Mouse (Mus musculus): Measurements from ENCODE around the gene Elmo2. TPM values are rescaled to one million over a fixed set of nuclear protein-coding genes. Genes with fewer than 3 reads are reported as not detected.
A peak's percentile ranks its signal among the peaks of the same experiment; 100 is the strongest.

Elmo2 gene
- polyA plus RNA-seq, 1 experiment = 20.4 TPM

GRCm38 (mm10) chr2:165273589-165273988, 52.7 kb downstream of the Elmo2 start:
- Histone ChIP-seq H3K4me3 (no peak overlapping the region), H3K36me3 (ENCODE audit: control insufficient read depth, insufficient read depth) (no peaks in the 10 kb centered on the region), H3K27me3 (ENCODE audit: control insufficient read depth, insufficient read depth, insufficient read length) (no peaks in the 10 kb centered on the region), H3K4me2 (ENCODE audit: low read depth) (no peak overlapping the region), H3K79me2 (ENCODE audit: control insufficient read depth, insufficient read depth) (no peaks in the 10 kb centered on the region), H3ac (ENCODE audit: control insufficient read depth, insufficient read length) (no peak overlapping the region)
- TF ChIP-seq POLR2AphosphoS2 (IDR thresholded peaks at IDR 0.05; ENCODE audit: insufficient read length, low read depth) = no peak
- no peak for TF ChIP-seq REST (IDR thresholded peaks at IDR 0.05; ENCODE audit: insufficient read depth, insufficient read length)
- TF ChIP-seq MYOG (IDR thresholded peaks at IDR 0.05; ENCODE audit: control insufficient read depth in 1 of 3, insufficient read depth in 1 of 3, insufficient read length in 2 of 3, low read depth in 2 of 3) = no peak
- no peak for TF ChIP-seq POLR2A (IDR thresholded peaks at IDR 0.05; ENCODE audit: insufficient read length, low read depth)
- no peak for TF ChIP-seq USF1 (IDR thresholded peaks at IDR 0.05; ENCODE audit: low read depth)
- no peak for TF ChIP-seq CEBPB (IDR thresholded peaks at IDR 0.05; ENCODE audit: insufficient read depth, poor library complexity, severe bottlenecking)
- no peak for TF ChIP-seq SRF (IDR thresholded peaks at IDR 0.05; ENCODE audit: control insufficient read depth, insufficient read length, low read depth)
- TF ChIP-seq MAX (IDR thresholded peaks at IDR 0.05; ENCODE audit: low read depth) = no peak
- TF ChIP-seq MYOD1 (IDR thresholded peaks at IDR 0.05; ENCODE audit: control insufficient read depth in 1 of 3, insufficient read length in 2 of 3, low read depth in 2 of 3) = no peak

GRCm38 (mm10) chr2:165271326-165271725, 55.0 kb downstream of the Elmo2 start:
- Histone ChIP-seq H3K27me3 (ENCODE audit: control insufficient read depth, insufficient read depth, insufficient read length) (no peaks in the 10 kb centered on the region), H3K4me3 (no peak overlapping the region), H3K36me3 (ENCODE audit: control insufficient read depth, insufficient read depth) (no peaks in the 10 kb centered on the region), H3ac (ENCODE audit: control insufficient read depth, insufficient read length) (no peak overlapping the region), H3K79me2 (ENCODE audit: control insufficient read depth, insufficient read depth) (no peaks in the 10 kb centered on the region), H3K4me2 (ENCODE audit: low read depth) (no peak overlapping the region)
- no peak for TF ChIP-seq POLR2A (IDR thresholded peaks at IDR 0.05; ENCODE audit: insufficient read length, low read depth)

GRCm38 (mm10) chr2:165270858-165271257, 55.4 kb downstream of the Elmo2 start:
- H3ac ChIP-seq (ENCODE audit: control insufficient read depth, insufficient read length) = no peak overlapping the region
- no peaks in the 10 kb centered on the region for H3K36me3 ChIP-seq (ENCODE audit: control insufficient read depth, insufficient read depth)
- no peak overlapping the region for H3K4me2 ChIP-seq (ENCODE audit: low read depth)
- no peak overlapping the region for H3K4me3 ChIP-seq
- TF ChIP-seq POLR2AphosphoS2 (IDR thresholded peaks at IDR 0.05; ENCODE audit: insufficient read length, low read depth) (no peak), SRF (IDR thresholded peaks at IDR 0.05; ENCODE audit: control insufficient read depth, insufficient read length, low read depth) (no peak), REST (IDR thresholded peaks at IDR 0.05; ENCODE audit: insufficient read depth, insufficient read length) (no peak), POLR2A (IDR thresholded peaks at IDR 0.05; ENCODE audit: insufficient read length, low read depth) (no peak), E2F4 (IDR thresholded peaks at IDR 0.05; ENCODE audit: insufficient read depth) (no peak), TCF12 (IDR thresholded peaks at IDR 0.05; ENCODE audit: insufficient read depth, poor library complexity, severe bottlenecking) (no peak), MYOG (IDR thresholded peaks at IDR 0.05; ENCODE audit: control insufficient read depth in 1 of 3, insufficient read depth in 1 of 3, insufficient read length in 2 of 3, low read depth in 2 of 3) (no peak), CEBPB (IDR thresholded peaks at IDR 0.05; ENCODE audit: insufficient read depth, poor library complexity, severe bottlenecking) (no peak), USF1 (IDR thresholded peaks at IDR 0.05; ENCODE audit: low read depth) (no peak), TCF3 (IDR thresholded peaks at IDR 0.05; ENCODE audit: insufficient read length, low read depth) (no peak), MAX (IDR thresholded peaks at IDR 0.05; ENCODE audit: low read depth) (no peak), MYOD1 (IDR thresholded peaks at IDR 0.05; ENCODE audit: control insufficient read depth in 1 of 3, insufficient read length in 2 of 3, low read depth in 2 of 3) (no peak)
- no peaks in the 10 kb centered on the region for H3K79me2 ChIP-seq (ENCODE audit: control insufficient read depth, insufficient read depth)
- H3K27me3 ChIP-seq (ENCODE audit: control insufficient read depth, insufficient read depth, insufficient read length) = no peaks in the 10 kb centered on the region

- no peak overlapping the region for H3K4me2 ChIP-seq (ENCODE audit: low read depth)
- no peaks in the 10 kb centered on the region for H3K27me3 ChIP-seq (ENCODE audit: control insufficient read depth, insufficient read depth, insufficient read length)
- TF ChIP-seq SRF (IDR thresholded peaks at IDR 0.05; ENCODE audit: control insufficient read depth, insufficient read length, low read depth) = no peak
- TF ChIP-seq E2F4 (IDR thresholded peaks at IDR 0.05; ENCODE audit: insufficient read depth) = no peak
- TF ChIP-seq POLR2A (IDR thresholded peaks at IDR 0.05; ENCODE audit: insufficient read length, low read depth) = no peak
- no peak for TF ChIP-seq MYOD1 (IDR thresholded peaks at IDR 0.05; ENCODE audit: control insufficient read depth in 1 of 3, insufficient read length in 2 of 3, low read depth in 2 of 3)
- TF ChIP-seq REST (IDR thresholded peaks at IDR 0.05; ENCODE audit: insufficient read depth, insufficient read length) = no peak
- TF ChIP-seq POLR2AphosphoS2 (IDR thresholded peaks at IDR 0.05; ENCODE audit: insufficient read length, low read depth) = no peak
- no peak for TF ChIP-seq MAX (IDR thresholded peaks at IDR 0.05; ENCODE audit: low read depth)
- TF ChIP-seq CEBPB (IDR thresholded peaks at IDR 0.05; ENCODE audit: insufficient read depth, poor library complexity, severe bottlenecking) = no peak
- TF ChIP-seq USF1 (IDR thresholded peaks at IDR 0.05; ENCODE audit: low read depth) = no peak
- no peak for TF ChIP-seq MYOG (IDR thresholded peaks at IDR 0.05; ENCODE audit: control insufficient read depth in 1 of 3, insufficient read depth in 1 of 3, insufficient read length in 2 of 3, low read depth in 2 of 3)
- TF ChIP-seq TCF12 (IDR thresholded peaks at IDR 0.05; ENCODE audit: insufficient read depth, poor library complexity, severe bottlenecking) = no peak
- H3K79me2 ChIP-seq (ENCODE audit: control insufficient read depth, insufficient read depth) = no peaks in the 10 kb centered on the region
- no peak overlapping the region for H3K4me3 ChIP-seq
- H3ac ChIP-seq (ENCODE audit: control insufficient read depth, insufficient read length) = no peak overlapping the region
- no peaks in the 10 kb centered on the region for H3K36me3 ChIP-seq (ENCODE audit: control insufficient read depth, insufficient read depth)
Measured at GRCm38 (mm10) chr2:165266739-165267138, 59.5 kb downstream of the Elmo2 start.

- Histone ChIP-seq H3K4me3 (no peak overlapping the region), H3K27me3 (ENCODE audit: control insufficient read depth, insufficient read depth, insufficient read length) (peaks cover 6% of the 10 kb centered on the region), H3ac (ENCODE audit: control insufficient read depth, insufficient read length) (no peak overlapping the region), H3K79me2 (ENCODE audit: control insufficient read depth, insufficient read depth) (no peaks in the 10 kb centered on the region), H3K36me3 (ENCODE audit: control insufficient read depth, insufficient read depth) (no peaks in the 10 kb centered on the region), H3K4me2 (ENCODE audit: low read depth) (no peak overlapping the region)
- TF ChIP-seq TCF3 (IDR thresholded peaks at IDR 0.05; ENCODE audit: insufficient read length, low read depth) = no peak
- TF ChIP-seq MYOD1 (IDR thresholded peaks at IDR 0.05; ENCODE audit: control insufficient read depth in 1 of 3, insufficient read length in 2 of 3, low read depth in 2 of 3) = peak in 1 of 3 experiments; percentile 25
Measured at GRCm38 (mm10) chr2:165263861-165264260, 62.4 kb downstream of the Elmo2 start.

All from myocyte (in vitro differentiated cells).